Mouse (Mus musculus): ENCODE data around the gene Tas1r3.
A peak's percentile ranks its signal among the peaks of the same experiment; 100 is the strongest.

Gene Tas1r3

GRCm38 (mm10) chr4:155841003-155841454 is 22.1 kb downstream of the Tas1r3 start:
- DNase-seq (ENCODE audit: low spot score): peak; percentile 71

GRCm38 (mm10) chr4:155840076-155841002 is 22.8 kb downstream of the Tas1r3 start:
- DNase-seq (ENCODE audit: low spot score): peak; percentile 12

GRCm38 (mm10) chr4:155839483-155839910 is 23.7 kb downstream of the Tas1r3 start, which contains the start of gene Mxra8:
Mxra8 (plus strand) TSS chr4:155839680.
- DNase-seq (ENCODE audit: low spot score): peak; percentile 93

GRCm38 (mm10) chr4:155838187-155839153 is 24.7 kb downstream of the Tas1r3 start:
- no peak for DNase-seq (ENCODE audit: low spot score)

- DNase-seq (ENCODE audit: low spot score): no peak
These were observed 25.7 kb downstream of the Tas1r3 start for GRCm38 (mm10) chr4:155837404-155838010.

- DNase-seq (ENCODE audit: low spot score): peak; percentile 74
These were observed 29.3 kb downstream of the Tas1r3 start for GRCm38 (mm10) chr4:155833836-155834235.

GRCm38 (mm10) chr4:155833234-155833633 is 29.9 kb downstream of the Tas1r3 start:
- no peak for DNase-seq (ENCODE audit: low spot score)

- no peak for DNase-seq (ENCODE audit: low spot score)
These were observed 30.8 kb downstream of the Tas1r3 start for GRCm38 (mm10) chr4:155832321-155832720.

- no peak for DNase-seq (ENCODE audit: low spot score)
These were observed 31.3 kb downstream of the Tas1r3 start for GRCm38 (mm10) chr4:155831831-155832230.

GRCm38 (mm10) chr4:155831205-155831766 is 31.9 kb downstream of the Tas1r3 start, which contains the start of gene Aurkaip1:
Aurkaip1 (plus strand) TSS chr4:155831272.
- DNase-seq (ENCODE audit: low spot score): peak; percentile 99

GRCm38 (mm10) chr4:155830596-155830995 is 32.6 kb downstream of the Tas1r3 start:
- DNase-seq (ENCODE audit: low spot score): no peak

GRCm38 (mm10) chr4:155829866-155830265 is 33.3 kb downstream of the Tas1r3 start:
- DNase-seq (ENCODE audit: low spot score): no peak

GRCm38 (mm10) chr4:155823443-155823842 is 39.7 kb downstream of the Tas1r3 start:
- DNase-seq (ENCODE audit: low spot score): no peak

GRCm38 (mm10) chr4:155821025-155821424 is 42.1 kb downstream of the Tas1r3 start:
- DNase-seq (ENCODE audit: low spot score): peak; percentile 58

- no peak for DNase-seq (ENCODE audit: low spot score)
These were observed 45.6 kb downstream of the Tas1r3 start for GRCm38 (mm10) chr4:155817533-155817932.

- DNase-seq (ENCODE audit: low spot score): peak; percentile 23
These were observed 50.4 kb downstream of the Tas1r3 start for GRCm38 (mm10) chr4:155812665-155813181.

GRCm38 (mm10) chr4:155811929-155812664 is 51.1 kb downstream of the Tas1r3 start, which contains the start of gene Ccnl2:
Ccnl2 (plus strand) TSS chr4:155812489.
- DNase-seq (ENCODE audit: low spot score): peak; percentile 97
